Mouse (Mus musculus): ENCODE data around the gene Wdr43. TPM values are rescaled to one million over a fixed set of nuclear protein-coding genes. Genes with fewer than 3 reads are reported as not detected.

Wdr43 gene
- total RNA-seq, 2 experiments from 2014 or later = 24.4 to 27.1 TPM

GRCm38 (mm10) chr17:71705550-71706480 lies 90.1 kb downstream of the Wdr43 start:
- no peak for DNase-seq

- no peak for DNase-seq
Observed at GRCm38 (mm10) chr17:71707715-71708114, 92.0 kb downstream of the Wdr43 start.

Other genes starting within 250 kb of the Wdr43 start
- gene Gm4707, start 156.0 kb upstream of the Wdr43 start, total RNA-seq (2021) = 1 to 10 TPM; 2.6 to 4.1 TPM
- 10 to 100 TPM; 32.0 to 39.4 TPM for gene Smchd1, start 140.6 kb upstream of the Wdr43 start, total RNA-seq (2021)
- under 1 TPM; 0.53 to 0.55 TPM for gene Ndc80, start 89.0 kb upstream of the Wdr43 start, total RNA-seq (2021)
- 1 to 10 TPM; 1.2 to 1.3 TPM for gene Spdya, start 63.8 kb upstream of the Wdr43 start, total RNA-seq (2021)
- 1 to 10 TPM; 1.0 to 1.6 TPM for gene Togaram2, start 57.4 kb downstream of the Wdr43 start, total RNA-seq (2021)
- under 1 TPM in 1 of 2 experiments, not detected in 1; 0.07 TPM for gene Pcare, start 137.0 kb downstream of the Wdr43 start, total RNA-seq (2021)
- gene Clip4, start 152.6 kb downstream of the Wdr43 start, total RNA-seq (2021) = 10 to 100 TPM; 73.0 to 82.8 TPM

Measured in layer of hippocampus, postnatal 36 days (tissue).